Mouse (Mus musculus) T-helper 17 cell (primary cell): ENCODE measurements around the gene Ccdc60.

Experiments used
- in situ Hi-C, 2 experiments: fragments of 300-600 bp; cut with MboI, MseI; formaldehyde crosslinking; loops; 1 replicate in 1 of 2; 2 replicates in 1 of 2; pipeline ENCODE4 v1.15.1; 2025; ENCODE audit warnings: high pct_unique_total_duplicates in 2 of 2

Ccdc60 gene

DNA sequence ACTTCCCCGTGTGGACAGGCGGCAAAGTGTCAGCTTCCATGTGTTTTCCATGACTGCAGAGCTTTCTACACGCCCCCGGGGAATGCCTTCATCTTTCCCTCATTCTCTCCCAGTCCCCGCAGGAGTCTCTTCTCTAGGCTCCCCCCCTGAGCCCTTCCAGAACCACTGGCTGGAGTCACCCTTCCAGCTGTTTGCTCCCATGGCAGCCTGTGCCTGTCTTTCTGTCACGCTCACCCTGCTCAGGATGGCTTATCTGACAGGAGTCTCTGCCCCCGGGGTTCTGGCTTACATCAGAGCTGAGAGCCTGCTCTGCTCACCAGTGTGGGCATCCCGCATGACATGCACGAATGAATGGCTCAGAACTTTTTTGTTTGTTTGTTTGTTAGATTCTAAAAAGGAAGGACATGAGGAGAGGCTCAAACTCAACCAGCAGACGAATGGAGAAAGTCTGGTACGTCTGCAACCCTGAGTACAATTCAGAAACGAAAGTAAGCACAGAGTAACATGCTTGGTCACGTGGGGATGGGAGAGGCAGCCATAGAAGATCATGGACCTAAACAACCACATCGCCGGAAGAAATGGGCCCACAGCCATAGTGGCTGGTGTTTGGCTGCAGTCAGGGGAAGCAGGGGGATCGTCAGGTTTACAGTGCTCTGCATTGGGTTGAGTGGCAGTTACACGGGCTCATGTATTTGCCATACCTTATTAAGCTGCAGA, 17.1 kb downstream of the Ccdc60 start:
- in situ Hi-C loops = no loop called here

DNA sequence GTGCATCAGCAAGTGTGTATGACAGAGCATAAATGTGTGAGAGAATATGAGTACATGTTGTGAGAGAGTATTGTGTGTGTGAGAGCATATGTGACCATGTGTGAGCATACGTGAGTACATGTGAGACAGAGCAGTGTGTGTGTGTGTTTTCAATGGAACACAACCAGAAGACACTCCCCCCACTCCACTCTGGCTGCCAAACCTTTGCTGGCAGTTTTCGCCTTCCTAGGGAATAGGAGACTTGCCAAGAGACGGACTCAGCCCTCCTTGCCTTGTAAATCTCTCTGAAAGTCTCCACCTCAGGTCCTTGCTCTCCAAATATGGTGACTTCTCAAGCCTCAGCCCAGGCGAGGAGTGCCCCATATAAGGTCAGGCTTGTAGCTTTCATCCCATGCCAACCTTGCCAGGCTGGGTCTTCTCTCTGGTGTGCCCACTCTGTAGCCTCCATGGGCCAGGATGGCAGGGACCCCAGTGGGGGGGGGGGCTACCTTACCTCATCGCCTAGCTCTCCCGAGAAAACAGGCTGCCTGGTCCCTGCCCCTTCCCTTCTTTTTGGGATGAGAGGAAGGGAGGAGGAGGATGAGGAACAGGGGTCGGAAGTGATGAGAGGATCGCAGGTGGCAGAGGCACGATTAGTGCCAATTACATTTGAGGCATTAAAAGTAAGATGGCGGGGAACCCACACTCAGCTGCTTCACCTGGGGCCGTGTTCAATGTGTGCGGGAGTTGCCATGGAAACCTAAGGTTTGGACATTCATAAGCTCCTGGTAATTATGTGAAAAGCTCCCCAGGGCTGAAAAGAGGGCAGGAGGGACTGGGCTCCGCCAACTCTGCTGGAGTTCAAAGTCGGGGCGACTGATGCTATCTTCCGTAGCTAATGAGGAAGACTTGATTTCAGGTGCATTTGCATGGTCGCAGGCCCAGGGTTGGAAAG, 19.3 kb downstream of the Ccdc60 start:
- in situ Hi-C loops = no loop called here

DNA sequence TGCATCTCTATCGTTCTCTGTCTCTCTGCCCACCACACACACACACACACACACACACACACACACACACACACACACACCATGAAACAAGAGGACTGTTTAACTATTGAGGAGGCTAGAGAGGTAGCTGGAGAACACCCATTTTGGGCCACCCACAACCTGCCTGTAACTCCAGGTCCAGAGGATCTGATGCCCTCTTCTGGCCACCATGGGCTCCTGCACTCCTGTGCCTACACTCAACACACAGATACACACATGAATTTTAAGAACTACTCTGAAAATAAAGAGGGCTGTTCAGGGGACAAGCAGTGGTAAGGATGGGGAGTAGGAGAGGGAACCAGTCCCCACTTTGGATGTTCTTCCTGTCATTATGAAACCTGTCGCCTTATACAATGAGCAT, 26.1 kb downstream of the Ccdc60 start:
- in situ Hi-C loops = no loop called here

DNA sequence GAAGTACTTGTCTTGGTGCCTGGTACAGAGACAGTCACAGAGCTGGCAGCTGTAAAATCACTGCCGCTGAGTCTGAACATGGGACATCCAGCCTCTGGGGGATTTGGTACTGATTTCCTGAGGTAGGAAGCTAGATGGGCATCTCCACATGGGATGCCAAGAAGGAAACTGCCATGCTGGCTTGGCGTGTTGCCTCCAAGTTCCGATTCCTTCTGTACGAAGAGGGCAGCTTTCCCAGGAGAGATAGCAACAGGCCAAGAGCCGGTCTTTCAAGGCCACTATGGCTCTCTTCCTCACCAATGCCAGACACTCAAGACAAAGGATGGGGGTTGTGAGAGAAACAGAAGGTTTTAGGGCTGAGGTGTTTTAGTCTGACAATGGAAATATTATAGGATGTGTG, 26.8 kb downstream of the Ccdc60 start:
- in situ Hi-C loops = no loop called here

DNA sequence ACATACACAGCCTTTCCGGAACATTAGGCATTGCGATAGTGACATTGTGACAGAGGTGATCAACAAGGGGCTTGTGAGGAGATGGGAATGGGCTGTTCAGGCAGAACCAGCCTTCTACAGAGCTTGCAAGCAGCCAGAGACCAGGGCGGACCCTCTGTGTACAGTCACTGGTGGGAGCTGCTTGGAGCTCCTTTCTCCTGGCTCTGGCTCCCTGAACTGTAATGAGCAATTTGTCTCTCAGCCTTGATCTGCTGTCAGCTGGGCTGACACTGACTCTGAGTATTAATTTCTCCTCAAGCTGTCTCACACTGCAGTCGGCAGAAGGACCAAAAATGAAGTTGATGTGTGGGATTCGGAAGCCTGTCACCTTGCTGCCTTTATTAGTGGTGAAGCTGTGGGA, 28.4 kb downstream of the Ccdc60 start:
- in situ Hi-C loops = no loop called here

DNA sequence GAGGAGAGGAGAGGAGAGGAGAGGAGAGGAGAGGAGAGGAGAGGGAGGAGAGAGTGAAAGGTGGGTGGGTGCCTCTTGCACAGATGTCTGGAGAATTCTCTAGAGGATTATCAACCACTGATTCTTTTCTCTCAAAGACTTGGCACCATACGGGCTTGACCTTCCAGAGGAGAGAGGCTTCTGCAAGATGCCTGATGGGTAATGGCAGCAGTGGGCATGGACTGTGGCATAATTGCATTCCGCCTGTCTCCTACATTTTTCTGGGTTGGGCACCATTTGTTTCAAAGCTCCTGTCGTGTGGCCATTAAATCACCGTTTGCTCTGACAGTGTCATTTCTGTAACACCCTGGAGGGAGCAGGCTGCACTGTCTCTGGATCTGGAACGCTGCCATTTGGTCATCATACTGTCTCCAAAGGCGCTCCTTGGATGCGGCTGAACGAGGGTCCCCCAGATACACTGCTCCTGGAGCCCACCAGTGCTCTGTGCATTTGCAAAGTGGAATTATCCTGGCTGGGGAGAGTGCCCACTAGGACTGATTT, 30.4 kb downstream of the Ccdc60 start:
- in situ Hi-C loops = no loop called here

DNA sequence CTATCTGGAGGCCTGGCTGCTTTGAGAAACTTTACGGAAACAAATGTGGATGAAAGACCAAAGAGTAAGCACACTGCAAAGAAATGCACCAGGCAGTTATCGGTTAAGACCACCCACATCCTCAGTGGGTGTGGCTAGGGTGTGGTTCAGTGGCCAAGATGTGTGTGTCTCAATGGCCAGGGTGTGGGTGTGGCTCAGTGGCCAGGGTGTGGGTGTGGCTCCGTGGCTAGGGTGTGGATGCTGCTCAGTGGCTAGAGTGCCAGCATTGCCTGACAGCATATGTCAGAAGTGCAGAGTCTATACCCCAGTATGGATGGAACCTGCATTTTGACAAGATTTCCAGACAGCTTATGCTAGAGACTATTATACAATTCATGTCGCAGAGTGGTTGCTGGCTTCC, 34.9 kb downstream of the Ccdc60 start:
- in situ Hi-C loops = no loop called here

DNA sequence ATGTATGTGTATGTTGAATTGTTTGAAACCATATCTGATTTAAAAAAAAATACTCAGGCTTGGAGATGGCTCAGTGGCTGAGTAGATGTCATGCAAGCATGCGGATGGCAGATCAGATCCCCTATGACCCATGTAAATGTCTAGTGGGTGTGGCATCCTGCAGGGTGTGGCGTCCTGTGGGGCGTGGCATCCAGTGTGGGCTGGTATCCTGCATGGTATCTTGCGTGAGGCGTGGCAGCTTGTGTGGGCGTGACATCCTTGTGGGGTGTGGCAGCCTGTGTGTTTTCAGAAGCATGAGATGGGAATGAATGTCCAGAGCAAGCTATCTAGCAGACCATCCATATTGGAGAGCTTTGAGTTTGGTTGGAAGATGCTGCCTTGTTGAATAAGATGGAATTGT, 36.6 kb downstream of the Ccdc60 start:
- in situ Hi-C loops = no loop called here

DNA sequence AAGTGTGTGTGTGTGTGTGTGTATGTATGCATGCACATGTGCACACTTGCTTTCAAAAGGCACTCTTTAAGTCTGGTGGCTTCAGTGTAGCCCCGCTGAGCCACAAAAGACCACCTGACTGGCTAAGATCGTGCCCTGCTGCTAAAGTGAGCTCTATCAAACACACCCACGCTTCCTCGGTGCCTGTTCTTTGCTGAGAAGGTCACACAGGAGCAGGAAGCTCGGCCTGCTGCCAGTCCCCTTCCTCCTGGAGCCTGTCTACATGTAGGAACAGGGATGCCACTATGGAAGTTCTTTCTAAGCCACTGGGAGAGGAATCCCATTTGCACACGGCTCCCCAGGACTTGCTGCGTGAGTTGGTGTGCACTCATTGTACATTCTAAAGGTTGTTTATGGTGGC, 42.1 kb downstream of the Ccdc60 start:
- in situ Hi-C loops = no loop called here

DNA sequence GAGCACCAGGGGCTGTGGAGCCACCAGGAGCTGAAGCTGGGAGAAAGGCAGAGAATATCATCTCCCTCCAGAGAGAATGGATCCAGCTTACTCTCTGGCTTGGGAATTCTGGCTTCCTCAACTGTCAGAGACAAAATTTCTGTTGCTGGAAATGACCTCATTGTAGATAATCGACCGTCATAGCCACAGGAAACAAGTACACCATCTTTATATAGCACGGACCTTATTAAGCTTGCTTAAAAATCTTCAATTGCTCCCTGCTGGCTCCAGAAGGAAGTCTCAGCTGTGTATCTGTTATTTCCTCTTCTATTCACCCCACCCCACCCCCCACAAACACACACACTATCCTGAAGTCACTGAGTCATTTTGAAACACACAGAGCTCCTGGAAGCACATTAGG, 44.3 kb downstream of the Ccdc60 start:
- in situ Hi-C loops = no loop called here

DNA sequence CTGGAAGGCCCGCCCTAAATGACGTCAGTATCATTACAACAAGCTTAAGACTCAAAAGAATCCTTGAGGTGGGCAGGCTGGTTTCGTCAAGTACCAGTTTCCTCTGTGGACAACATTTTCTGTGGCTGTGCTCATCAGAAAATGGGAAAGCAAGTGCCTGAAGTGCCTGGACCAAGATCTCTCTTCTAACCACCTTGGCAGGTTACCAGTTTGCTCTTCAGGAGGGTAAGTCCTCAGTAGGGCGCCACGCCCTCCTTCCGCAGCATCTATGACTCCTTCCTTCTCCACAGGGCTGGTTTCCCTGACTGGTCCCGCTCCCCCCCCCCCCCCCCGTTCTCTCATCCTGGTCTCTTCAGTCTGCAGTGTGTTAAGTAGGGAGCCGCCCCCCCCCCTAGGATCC, 45.2 kb downstream of the Ccdc60 start:
- in situ Hi-C loops = no loop called here

DNA sequence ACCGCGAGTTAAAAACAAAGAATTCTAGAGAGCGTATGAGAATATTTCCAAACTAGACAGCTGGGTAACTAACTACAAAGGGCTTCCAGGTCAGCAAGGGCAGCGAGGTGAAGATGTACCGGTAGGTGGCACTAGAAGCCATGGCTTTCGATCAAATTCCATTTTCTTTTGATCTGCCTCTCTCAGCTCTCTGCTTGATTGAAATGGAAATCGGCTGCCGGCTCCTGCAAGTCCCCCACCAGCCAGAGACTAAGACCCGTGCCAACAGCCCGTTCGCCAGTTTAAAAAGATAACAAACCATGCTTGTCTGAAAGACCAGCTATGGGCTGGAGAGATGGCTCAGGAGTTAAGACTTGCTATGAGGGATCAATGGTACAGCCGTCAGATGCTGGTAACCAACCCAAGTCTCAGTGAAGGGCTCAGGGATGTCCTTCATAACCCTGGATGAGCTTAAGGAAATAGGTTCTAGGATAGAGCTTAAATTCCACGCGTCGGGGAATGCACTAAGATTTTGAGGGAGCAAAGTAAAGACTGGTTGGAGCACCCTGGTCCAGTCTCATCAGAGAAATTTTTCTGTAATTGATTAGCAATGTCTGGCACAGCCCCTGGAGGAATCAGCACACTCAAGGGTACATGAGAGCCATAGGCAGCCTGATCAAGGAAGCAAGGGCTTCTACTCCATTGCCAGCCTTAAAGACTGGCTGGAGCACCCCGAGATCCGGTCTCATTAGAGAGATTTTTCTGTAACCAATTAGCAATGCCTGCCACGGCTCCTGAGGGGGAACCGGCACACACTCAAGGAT, 56.7 kb downstream of the Ccdc60 start:
- in situ Hi-C loops = loop anchor here (5.0 kb wide), 2 partner anchors 240 to 245 kb away; no protein-coding TSS in a partner anchor

DNA sequence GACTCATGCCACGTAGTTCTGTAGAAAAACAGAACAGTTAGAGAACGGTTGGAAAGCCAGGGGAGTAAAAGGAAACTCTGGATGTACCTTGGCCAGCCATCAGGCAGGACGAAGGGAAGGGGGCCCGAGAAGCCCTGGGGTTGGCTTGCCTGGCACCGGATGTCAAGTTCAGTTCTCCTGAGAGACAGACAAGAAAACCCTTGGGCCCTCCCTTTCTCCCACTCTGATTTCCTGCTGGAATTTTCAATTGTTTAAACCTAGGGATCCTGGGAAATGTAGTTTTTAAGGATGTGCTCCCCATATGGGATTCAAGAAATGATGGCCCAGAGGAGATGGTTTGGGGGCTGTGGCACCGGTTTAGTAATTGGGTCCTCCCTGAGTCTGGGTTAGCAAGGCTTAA, 60.4 kb downstream of the Ccdc60 start:
- in situ Hi-C loops = no loop called here

DNA sequence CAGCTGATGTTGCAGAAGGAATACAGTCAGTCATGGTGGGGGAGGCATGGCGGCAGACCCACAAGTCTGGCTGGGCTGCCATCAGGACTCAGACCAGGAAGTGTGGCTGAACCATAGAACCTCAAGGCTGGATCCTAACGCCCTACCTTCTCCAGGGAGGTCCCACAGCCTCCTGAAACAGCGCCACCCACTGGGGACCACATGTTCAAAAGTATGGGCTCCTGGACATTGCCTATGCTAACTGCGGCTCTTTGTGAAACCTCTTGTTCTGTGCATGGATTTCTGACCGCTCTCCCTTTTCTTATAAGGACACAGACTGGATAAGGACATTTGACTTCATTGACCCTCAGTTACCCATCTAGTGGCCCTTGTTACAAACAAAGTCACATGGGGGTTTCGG, 64.8 kb downstream of the Ccdc60 start:
- in situ Hi-C loops = no loop called here

DNA sequence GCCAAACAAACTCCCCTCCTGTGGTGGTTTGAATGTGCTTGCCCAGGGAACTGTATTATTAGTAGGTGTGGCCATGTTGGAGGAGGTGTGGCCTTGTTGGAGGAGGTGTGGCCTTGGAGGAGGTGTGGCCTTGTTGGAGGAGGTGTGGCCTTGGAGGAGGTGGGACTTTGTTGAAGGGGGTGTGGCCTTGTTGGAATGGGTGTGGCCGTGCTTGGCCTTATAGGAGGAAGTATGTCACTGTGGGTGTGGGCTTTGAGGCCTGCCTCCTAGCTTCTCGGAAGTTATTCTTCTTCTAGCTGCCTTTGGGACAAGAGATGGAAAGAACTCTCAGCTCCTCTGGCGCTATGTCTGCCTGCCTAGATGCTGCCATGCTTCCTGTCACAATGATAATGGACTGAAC, 66.9 kb downstream of the Ccdc60 start:
- in situ Hi-C loops = no loop called here

DNA sequence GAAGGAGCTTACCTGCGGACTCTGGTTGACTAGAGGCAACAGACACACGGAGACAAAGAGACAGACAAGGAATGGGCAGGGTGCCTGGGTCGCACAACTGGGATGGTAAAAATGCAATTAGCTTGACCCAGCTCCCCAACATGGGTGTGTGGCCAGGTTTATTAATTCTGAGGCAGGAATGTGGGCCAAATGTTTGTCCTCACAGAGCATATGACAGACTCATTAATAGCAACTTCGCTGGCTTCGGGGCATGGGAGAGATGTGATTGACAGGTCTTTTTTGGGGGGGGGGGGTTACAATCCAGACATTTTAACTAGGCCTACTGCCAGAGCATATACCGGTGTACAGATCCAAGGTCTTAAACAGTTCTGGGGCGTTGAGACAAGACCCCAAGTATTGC, 69.5 kb downstream of the Ccdc60 start:
- in situ Hi-C loops = loop anchor here in 1 of 2 experiments (10.0 kb wide), 1 partner anchor 184 kb away; no protein-coding TSS in a partner anchor

DNA sequence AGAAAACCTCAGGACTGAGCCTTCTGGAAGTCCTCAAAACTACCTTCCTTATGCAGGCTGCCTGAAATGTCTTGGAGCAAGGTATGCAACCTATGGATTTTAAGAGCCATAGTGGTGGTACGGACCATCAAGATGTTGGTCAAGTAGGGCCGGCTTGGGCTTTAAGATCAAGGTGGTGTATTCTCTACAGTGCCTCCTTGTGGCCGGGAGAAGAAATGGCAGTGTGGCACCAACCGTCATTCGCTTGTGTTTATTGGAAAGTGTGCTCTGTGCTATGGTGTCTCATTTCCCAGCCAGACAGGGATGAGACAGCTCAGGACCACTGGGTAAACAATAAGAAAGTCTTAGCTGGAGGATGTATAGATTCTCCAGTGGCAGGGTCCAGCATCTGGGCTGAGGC, 76.1 kb downstream of the Ccdc60 start:
- in situ Hi-C loops = loop anchor here (5.0 to 10.0 kb wide), 3 partner anchors 90 to 180 kb away; no protein-coding TSS in a partner anchor

DNA sequence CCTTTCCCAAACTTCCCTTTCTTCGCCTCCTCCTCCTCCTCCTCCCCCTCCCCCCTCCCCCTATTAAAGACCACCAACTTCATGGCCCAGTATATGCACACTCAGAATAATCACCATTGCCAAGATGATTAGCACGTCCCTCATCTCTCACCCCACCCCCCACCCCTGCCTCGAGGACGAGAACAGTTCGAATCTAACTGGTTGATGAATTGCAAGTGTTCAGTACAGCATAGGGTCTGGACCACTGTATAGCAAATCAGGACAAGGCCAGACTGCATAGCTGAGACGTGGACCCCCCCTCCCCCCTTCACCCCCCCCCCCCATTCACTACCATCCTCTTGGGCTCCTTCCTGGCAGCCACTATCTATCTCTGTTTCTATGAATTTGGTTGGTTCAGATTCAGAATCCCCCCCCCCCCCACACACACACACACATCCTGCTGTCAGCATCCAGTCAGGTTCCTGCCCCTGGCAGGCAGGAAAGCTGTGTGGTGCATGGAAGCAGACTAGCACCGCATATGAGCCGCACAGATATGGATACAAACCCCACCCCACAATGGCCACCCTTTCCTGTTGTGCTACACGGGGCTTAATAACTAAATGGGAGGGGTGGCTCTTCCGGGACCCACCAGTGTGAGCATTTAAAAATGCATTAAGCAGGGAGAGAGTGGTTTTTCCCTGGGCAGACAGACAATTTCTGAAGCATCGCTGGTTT, 79.2 kb downstream of the Ccdc60 start:
- in situ Hi-C loops = loop anchor here (5.0 to 10.0 kb wide), 4 partner anchors 87 to 432 kb away; no protein-coding TSS in a partner anchor

DNA sequence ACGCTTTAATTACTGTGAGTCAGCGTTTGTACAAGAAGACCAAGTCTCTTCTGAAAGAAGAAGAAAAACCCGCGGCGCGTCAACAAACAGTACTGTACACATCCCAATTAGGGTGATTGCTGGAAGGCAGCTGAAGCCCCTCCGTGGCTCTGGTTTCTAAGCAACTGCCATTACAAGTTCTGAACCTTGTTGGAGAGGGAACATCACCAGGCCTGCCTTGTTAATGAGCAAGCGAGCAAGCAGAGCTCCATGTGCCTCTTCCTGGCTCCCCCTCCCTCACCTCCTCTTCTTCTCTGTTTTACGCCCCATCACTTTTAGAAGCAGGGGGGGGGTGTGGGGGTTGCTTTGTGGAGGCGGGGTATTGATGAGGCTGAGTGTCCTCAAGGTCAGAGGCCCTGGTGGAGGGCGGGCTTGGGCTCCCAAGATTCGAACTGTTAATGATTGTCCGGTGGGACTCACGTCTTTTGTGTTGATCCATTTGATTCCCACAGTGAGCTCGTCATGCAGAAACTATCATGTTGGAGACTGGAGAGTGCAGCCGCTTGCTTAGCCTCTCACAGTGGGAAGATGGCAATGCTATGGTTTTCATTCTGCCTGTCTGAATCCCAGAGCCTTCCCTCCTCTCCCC, 79.9 kb downstream of the Ccdc60 start:
- in situ Hi-C loops = loop anchor here in 1 of 2 experiments (5.0 kb wide), 1 partner anchor 432 kb away; no protein-coding TSS in a partner anchor

DNA sequence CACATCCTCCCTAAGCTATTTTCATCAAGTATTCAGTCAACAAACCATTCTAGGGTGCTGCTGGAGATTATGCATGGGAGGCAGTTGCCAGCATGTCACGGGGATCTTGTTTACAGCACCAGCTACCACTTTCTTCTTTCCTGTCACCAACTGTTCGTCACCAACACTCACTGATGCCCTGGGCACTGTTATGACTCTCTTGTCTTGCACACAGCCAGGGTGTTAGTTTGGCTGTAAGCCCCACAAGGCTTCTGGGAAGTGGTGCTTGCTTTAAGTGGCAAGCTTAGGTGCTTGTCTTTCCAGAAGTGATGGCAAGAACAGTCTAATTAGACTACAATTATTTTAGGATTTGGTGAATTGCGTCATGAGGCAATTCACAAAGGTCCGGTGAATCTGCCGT, 86.1 kb downstream of the Ccdc60 start:
- in situ Hi-C loops = no loop called here
